Mouse (Mus musculus) lung, embryonic 15.5 days (tissue): ENCODE measurements at regions not wholly inside any gene's neighbourhood (a gene's known extent, or its start where the extent isn't known, plus 50 kb on each side); places are given as distances from the start of the nearest gene placed in this dataset.

Source experiments
- ATAC-seq: fragments of 200-750 bp; cut with Nextera tagmentation; 2 replicates; pipeline ENCODE4 v1.8.0; 2017; ENCODE audit warnings: moderate number of reproducible peaks, borderline replicate concordance; ENCODE audit not compliant: low FRiP score, low TSS enrichment; ENCODE audit errors: extremely low read depth
- H3K27ac ChIP-seq: fragments of 300-500 bp; sonication (generic); 2 replicates; pipeline ENCODE4 v1.5.1; 2015; ENCODE audit warnings: moderate library complexity, mild to moderate bottlenecking, inconsistent platforms
- H3K27me3 ChIP-seq: fragments of 300-500 bp; sonication (generic); 2 replicates; pipeline ENCODE4 v1.6.1; 2015; ENCODE audit warnings: inconsistent platforms
- H3K36me3 ChIP-seq: fragments of 300-500 bp; sonication (generic); 2 replicates; pipeline ENCODE4 v1.6.1; 2015; ENCODE audit warnings: inconsistent platforms
- H3K4me1 ChIP-seq: fragments of 300-500 bp; sonication (generic); 2 replicates; pipeline ENCODE4 v1.6.1; 2015; ENCODE audit warnings: inconsistent platforms
- H3K4me2 ChIP-seq: fragments of 300-500 bp; sonication (generic); 2 replicates; pipeline ENCODE4 v1.6.1; 2015; ENCODE audit warnings: inconsistent platforms, mild to moderate bottlenecking, moderate library complexity
- H3K4me3 ChIP-seq: fragments of 300-500 bp; sonication (generic); 2 replicates; pipeline ENCODE4 v1.5.1; 2015; ENCODE audit warnings: mild to moderate bottlenecking, inconsistent platforms
- H3K9ac ChIP-seq: fragments of 300-500 bp; sonication (generic); 2 replicates; pipeline ENCODE4 v1.6.1; 2015; ENCODE audit warnings: inconsistent platforms
- H3K9me3 ChIP-seq: fragments of 300-500 bp; sonication (generic); 2 replicates; pipeline ENCODE4 v1.6.1; 2016; ENCODE audit warnings: inconsistent platforms
- WGBS: fragments of 180-500 bp; shearing (Covaris S2); methylation state at CpG from one replicate; pipeline ENCODE4 v1.1.7; 2015; 5-methylcytosine and 5-hydroxymethylcytosine counted together

- H3K9me3 ChIP-seq: no peaks in the 10 kb centered on the region
- no peak overlapping the region for H3K27ac ChIP-seq
- ATAC-seq: no peak
- H3K4me2 ChIP-seq: no peak overlapping the region
- 43% methylated on average over 1 of the region's 1 CpGs for WGBS
- H3K9ac ChIP-seq: no peak overlapping the region
- no peaks in the 10 kb centered on the region for H3K27me3 ChIP-seq
- no peaks in the 10 kb centered on the region for H3K4me1 ChIP-seq
- H3K36me3 ChIP-seq: no peaks in the 10 kb centered on the region
- no peak overlapping the region for H3K4me3 ChIP-seq
Observed at GRCm38 (mm10) chr2:82508595-82508994, 434.8 kb upstream of the Fsip2 start.

GRCm38 (mm10) chr2:82515165-82515564 is 428.3 kb upstream of the Fsip2 start:
- Histone ChIP-seq H3K9me3 (no peaks in the 10 kb centered on the region), H3K27me3 (no peaks in the 10 kb centered on the region), H3K4me2 (no peak overlapping the region), H3K36me3 (no peaks in the 10 kb centered on the region), H3K9ac (no peak overlapping the region), H3K4me1 (no peaks in the 10 kb centered on the region), H3K27ac (no peak overlapping the region), H3K4me3 (no peak overlapping the region)
- no peak for ATAC-seq
- WGBS: 86% methylated on average over 3 of the region's 3 CpGs

GRCm38 (mm10) chr2:82519951-82520350 is 423.5 kb upstream of the Fsip2 start:
- no peaks in the 10 kb centered on the region for H3K9me3 ChIP-seq
- H3K27me3 ChIP-seq: no peaks in the 10 kb centered on the region
- no peak overlapping the region for H3K4me3 ChIP-seq
- no peaks in the 10 kb centered on the region for H3K4me1 ChIP-seq
- H3K4me2 ChIP-seq: no peak overlapping the region
- no peak for ATAC-seq
- no peak overlapping the region for H3K9ac ChIP-seq
- H3K36me3 ChIP-seq: no peaks in the 10 kb centered on the region
- 76% methylated on average over 3 of the region's 3 CpGs for WGBS
- no peak overlapping the region for H3K27ac ChIP-seq

GRCm38 (mm10) chr2:82538958-82539357 is 404.5 kb upstream of the Fsip2 start:
- H3K4me2 ChIP-seq: no peak overlapping the region
- no peak overlapping the region for H3K4me3 ChIP-seq
- ATAC-seq: no peak
- no peaks in the 10 kb centered on the region for H3K27me3 ChIP-seq
- WGBS: 77% methylated on average over 3 of the region's 3 CpGs
- no peaks in the 10 kb centered on the region for H3K9me3 ChIP-seq
- H3K36me3 ChIP-seq: no peaks in the 10 kb centered on the region
- H3K4me1 ChIP-seq: no peaks in the 10 kb centered on the region
- H3K27ac ChIP-seq: no peak overlapping the region
- no peak overlapping the region for H3K9ac ChIP-seq

GRCm38 (mm10) chr2:82540676-82541075 is 402.8 kb upstream of the Fsip2 start:
- no peaks in the 10 kb centered on the region for H3K36me3 ChIP-seq
- H3K9ac ChIP-seq: no peak overlapping the region
- H3K4me1 ChIP-seq: no peaks in the 10 kb centered on the region
- no peak overlapping the region for H3K4me3 ChIP-seq
- ATAC-seq: no peak
- no peak overlapping the region for H3K4me2 ChIP-seq
- no peaks in the 10 kb centered on the region for H3K9me3 ChIP-seq
- H3K27me3 ChIP-seq: no peaks in the 10 kb centered on the region
- H3K27ac ChIP-seq: no peak overlapping the region

- no peak for ATAC-seq
- Histone ChIP-seq H3K4me2 (no peak overlapping the region), H3K4me1 (no peaks in the 10 kb centered on the region)
Observed at GRCm38 (mm10) chr2:82570358-82570757, 373.1 kb upstream of the Fsip2 start.

GRCm38 (mm10) chr2:82572099-82572498 is 371.3 kb upstream of the Fsip2 start:
- Histone ChIP-seq H3K4me2 (no peak overlapping the region), H3K9ac (no peak overlapping the region), H3K9me3 (no peaks in the 10 kb centered on the region), H3K4me3 (no peak overlapping the region), H3K27me3 (no peaks in the 10 kb centered on the region), H3K4me1 (no peaks in the 10 kb centered on the region), H3K27ac (no peak overlapping the region), H3K36me3 (no peaks in the 10 kb centered on the region)
- WGBS: 63% methylated on average over 2 of the region's 2 CpGs
- ATAC-seq: no peak

More at GRCm38 (mm10) chr2:82570358-82570757, 373.1 kb upstream of the Fsip2 start:
- Histone ChIP-seq H3K27me3 (no peaks in the 10 kb centered on the region), H3K9me3 (no peaks in the 10 kb centered on the region), H3K4me3 (no peak overlapping the region), H3K27ac (no peak overlapping the region), H3K36me3 (no peaks in the 10 kb centered on the region), H3K9ac (no peak overlapping the region)

- ATAC-seq: no peak
- Histone ChIP-seq H3K4me2 (no peak overlapping the region), H3K9ac (no peak overlapping the region), H3K27ac (no peak overlapping the region), H3K4me3 (no peak overlapping the region), H3K36me3 (no peaks in the 10 kb centered on the region), H3K4me1 (no peaks in the 10 kb centered on the region), H3K9me3 (no peaks in the 10 kb centered on the region), H3K27me3 (no peaks in the 10 kb centered on the region)
- WGBS: 90% methylated on average over 1 of the region's 1 CpGs
Observed at GRCm38 (mm10) chr2:82573841-82574240, 369.6 kb upstream of the Fsip2 start.

GRCm38 (mm10) chr2:82579665-82580064 is 363.8 kb upstream of the Fsip2 start:
- no peak overlapping the region for H3K9ac ChIP-seq
- no peak overlapping the region for H3K4me3 ChIP-seq
- no peaks in the 10 kb centered on the region for H3K36me3 ChIP-seq
- no peaks in the 10 kb centered on the region for H3K4me1 ChIP-seq
- no peaks in the 10 kb centered on the region for H3K9me3 ChIP-seq
- H3K4me2 ChIP-seq: no peak overlapping the region
- no peaks in the 10 kb centered on the region for H3K27me3 ChIP-seq
- 73% methylated on average over 1 of the region's 1 CpGs for WGBS
- no peak for ATAC-seq
- no peak overlapping the region for H3K27ac ChIP-seq

- Histone ChIP-seq H3K4me2 (no peak overlapping the region), H3K27ac (no peak overlapping the region), H3K9me3 (no peaks in the 10 kb centered on the region), H3K36me3 (no peaks in the 10 kb centered on the region), H3K27me3 (no peaks in the 10 kb centered on the region), H3K9ac (no peak overlapping the region), H3K4me3 (no peak overlapping the region), H3K4me1 (no peaks in the 10 kb centered on the region)
- 84% methylated on average over 3 of the region's 3 CpGs for WGBS
- no peak for ATAC-seq
Observed at GRCm38 (mm10) chr2:82616185-82616584, 327.2 kb upstream of the Fsip2 start.

- Histone ChIP-seq H3K27ac (no peak overlapping the region), H3K4me1 (no peaks in the 10 kb centered on the region), H3K27me3 (no peaks in the 10 kb centered on the region), H3K4me3 (no peak overlapping the region), H3K9ac (no peak overlapping the region), H3K9me3 (no peaks in the 10 kb centered on the region), H3K36me3 (no peaks in the 10 kb centered on the region), H3K4me2 (no peak overlapping the region)
- WGBS: 53% methylated on average over 1 of the region's 1 CpGs
- ATAC-seq: no peak
Observed at GRCm38 (mm10) chr2:82620553-82620952, 322.9 kb upstream of the Fsip2 start.

GRCm38 (mm10) chr2:82644428-82644827 is 299.0 kb upstream of the Fsip2 start:
- H3K27me3 ChIP-seq: no peaks in the 10 kb centered on the region
- H3K4me2 ChIP-seq: no peak overlapping the region
- H3K36me3 ChIP-seq: no peaks in the 10 kb centered on the region
- H3K4me3 ChIP-seq: no peak overlapping the region
- H3K9me3 ChIP-seq: no peaks in the 10 kb centered on the region
- H3K9ac ChIP-seq: no peak overlapping the region
- WGBS: 75% methylated on average over 1 of the region's 1 CpGs
- peak; percentile 55; the same call in 1 of the 2 replicates for ATAC-seq
- H3K4me1 ChIP-seq: no peaks in the 10 kb centered on the region
- no peak overlapping the region for H3K27ac ChIP-seq
